Mouse (Mus musculus) lung, embryonic 15.5 days (tissue): ENCODE results near the gene Dcaf17. TPM values are rescaled to one million over a fixed set of nuclear protein-coding genes. Genes with fewer than 3 reads are reported as not detected.

Source experiments
- ATAC-seq: fragments of 200-750 bp; cut with Nextera tagmentation; 2 replicates; pipeline ENCODE4 v1.8.0; 2017; ENCODE audit warnings: moderate number of reproducible peaks, borderline replicate concordance; ENCODE audit not compliant: low FRiP score, low TSS enrichment; ENCODE audit errors: extremely low read depth
- H3K27ac ChIP-seq: fragments of 300-500 bp; sonication (generic); 2 replicates; pipeline ENCODE4 v1.5.1; 2015; ENCODE audit warnings: moderate library complexity, mild to moderate bottlenecking, inconsistent platforms
- H3K27me3 ChIP-seq: fragments of 300-500 bp; sonication (generic); 2 replicates; pipeline ENCODE4 v1.6.1; 2015; ENCODE audit warnings: inconsistent platforms
- H3K36me3 ChIP-seq: fragments of 300-500 bp; sonication (generic); 2 replicates; pipeline ENCODE4 v1.6.1; 2015; ENCODE audit warnings: inconsistent platforms
- H3K4me1 ChIP-seq: fragments of 300-500 bp; sonication (generic); 2 replicates; pipeline ENCODE4 v1.6.1; 2015; ENCODE audit warnings: inconsistent platforms
- H3K4me2 ChIP-seq: fragments of 300-500 bp; sonication (generic); 2 replicates; pipeline ENCODE4 v1.6.1; 2015; ENCODE audit warnings: inconsistent platforms, mild to moderate bottlenecking, moderate library complexity
- H3K4me3 ChIP-seq: fragments of 300-500 bp; sonication (generic); 2 replicates; pipeline ENCODE4 v1.5.1; 2015; ENCODE audit warnings: mild to moderate bottlenecking, inconsistent platforms
- H3K9ac ChIP-seq: fragments of 300-500 bp; sonication (generic); 2 replicates; pipeline ENCODE4 v1.6.1; 2015; ENCODE audit warnings: inconsistent platforms
- H3K9me3 ChIP-seq: fragments of 300-500 bp; sonication (generic); 2 replicates; pipeline ENCODE4 v1.6.1; 2016; ENCODE audit warnings: inconsistent platforms
- WGBS: fragments of 180-500 bp; shearing (Covaris S2); methylation state at CpG from one replicate; pipeline ENCODE4 v1.1.7; 2015; 5-methylcytosine and 5-hydroxymethylcytosine counted together
- polyA plus RNA-seq: library from polyadenylated mRNA; unstranded; fragments of >200 nt; fragmentation: Nextera tagmentation; extraction: Ambion mirVana; gene quantifications from 2 replicates; pipeline ENCODE4 v1.2.1, GENCODE M21; 2015

Gene Dcaf17
- polyA plus RNA-seq, 1 experiment from 2014 or later: 38.2 TPM

DNA sequence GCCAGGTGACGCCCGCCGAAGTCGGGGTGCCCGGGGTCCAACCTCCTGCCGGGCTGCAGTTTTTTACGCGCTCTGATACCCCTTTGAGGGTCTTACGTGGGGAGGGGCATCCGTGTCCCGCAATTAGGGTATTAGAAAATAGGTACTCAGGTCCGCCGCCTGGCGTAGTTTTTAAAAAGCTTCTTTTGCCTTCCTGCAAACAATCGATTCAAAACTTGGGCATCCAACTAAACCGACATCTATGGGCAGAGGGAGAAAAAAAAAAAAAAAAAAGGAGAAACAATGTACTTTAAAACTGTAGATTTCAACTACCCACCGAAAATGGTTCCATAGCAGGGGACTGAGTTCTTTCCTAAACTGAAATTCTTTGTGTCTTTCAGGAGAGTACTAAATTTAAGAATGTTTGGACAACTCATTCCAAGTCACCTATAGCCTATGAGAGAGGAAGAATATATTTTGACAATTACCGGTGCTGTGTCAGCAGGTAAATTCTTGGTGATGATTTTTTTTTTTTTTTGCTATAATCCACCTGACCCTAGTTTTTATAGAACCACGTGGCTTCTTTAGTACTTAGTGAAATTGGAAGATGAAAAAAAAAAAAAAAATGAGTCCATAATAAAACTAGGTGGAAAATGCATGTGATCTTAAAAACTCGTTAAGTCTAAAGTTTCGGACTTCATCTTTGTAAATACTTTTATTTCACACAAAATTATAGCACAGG, 1.1 kb downstream of the Dcaf17 start:
- Histone ChIP-seq H3K27me3 (no peaks in the 10 kb centered on the region), H3K4me1 (peaks cover 13% of the 10 kb centered on the region), H3K9me3 (no peaks in the 10 kb centered on the region), H3K36me3 (peaks cover 10% of the 10 kb centered on the region; the same call in 1 of the 2 replicates), H3K4me2 (peak overlapping the region; percentile 85), H3K27ac (peak overlapping the region; percentile 96), H3K9ac (peak overlapping the region; percentile 83), H3K4me3 (peak overlapping the region; percentile 82)
- ATAC-seq: no peak
- WGBS: 11% methylated on average over 21 of the region's 21 CpGs

DNA sequence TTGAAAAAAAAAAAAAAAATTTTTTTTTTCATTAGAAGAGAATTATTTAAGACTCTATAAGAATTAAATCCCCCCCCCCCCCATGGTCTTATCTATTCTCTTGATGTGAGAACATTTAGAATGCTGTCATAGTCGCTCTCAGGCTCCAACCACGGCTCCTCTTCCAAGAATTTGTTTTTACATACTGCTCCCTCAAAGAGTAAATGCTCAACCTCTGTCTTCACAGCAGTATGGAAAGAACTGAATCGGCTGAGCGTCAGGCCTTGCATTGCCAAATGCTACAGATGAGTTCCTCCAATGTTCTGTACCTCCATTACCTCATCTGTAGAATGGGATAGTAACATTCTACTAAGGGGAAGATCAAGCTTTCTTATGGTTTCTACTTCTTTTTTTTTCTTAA, 16.5 kb downstream of the Dcaf17 start:
- H3K4me3 ChIP-seq: no peak overlapping the region
- H3K27ac ChIP-seq: no peak overlapping the region
- H3K9me3 ChIP-seq: no peaks in the 10 kb centered on the region
- H3K27me3 ChIP-seq: no peaks in the 10 kb centered on the region
- no peak for ATAC-seq
- WGBS: 95% methylated on average over 4 of the region's 4 CpGs
- H3K4me2 ChIP-seq: no peak overlapping the region
- no peak overlapping the region for H3K9ac ChIP-seq
- H3K4me1 ChIP-seq: no peaks in the 10 kb centered on the region
- no peaks in the 10 kb centered on the region for H3K36me3 ChIP-seq

DNA sequence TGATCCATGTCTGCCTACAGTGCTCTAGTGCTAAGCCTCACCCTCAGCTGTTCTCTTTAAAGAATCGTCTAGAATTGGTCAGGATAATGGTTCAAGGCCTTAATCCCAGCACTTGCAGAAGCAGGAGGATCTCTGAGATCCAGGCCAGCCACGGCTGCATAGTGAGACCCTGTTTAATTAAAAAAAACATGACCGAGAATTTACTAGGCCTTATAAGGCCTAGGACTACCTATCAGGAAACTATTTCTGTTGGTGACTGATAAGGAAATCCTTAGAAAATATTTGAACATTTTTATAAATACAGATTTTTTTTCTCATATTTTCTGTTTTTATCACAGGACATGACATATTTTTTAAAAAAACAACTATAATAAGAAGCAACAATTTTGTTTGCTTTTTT, 18.2 kb downstream of the Dcaf17 start:
- no peak for ATAC-seq
- no peaks in the 10 kb centered on the region for H3K9me3 ChIP-seq
- H3K4me1 ChIP-seq: no peaks in the 10 kb centered on the region
- no peak overlapping the region for H3K27ac ChIP-seq
- H3K36me3 ChIP-seq: no peaks in the 10 kb centered on the region
- 89% methylated on average over 3 of the region's 3 CpGs for WGBS
- no peaks in the 10 kb centered on the region for H3K27me3 ChIP-seq
- H3K4me3 ChIP-seq: no peak overlapping the region
- H3K4me2 ChIP-seq: no peak overlapping the region
- no peak overlapping the region for H3K9ac ChIP-seq

DNA sequence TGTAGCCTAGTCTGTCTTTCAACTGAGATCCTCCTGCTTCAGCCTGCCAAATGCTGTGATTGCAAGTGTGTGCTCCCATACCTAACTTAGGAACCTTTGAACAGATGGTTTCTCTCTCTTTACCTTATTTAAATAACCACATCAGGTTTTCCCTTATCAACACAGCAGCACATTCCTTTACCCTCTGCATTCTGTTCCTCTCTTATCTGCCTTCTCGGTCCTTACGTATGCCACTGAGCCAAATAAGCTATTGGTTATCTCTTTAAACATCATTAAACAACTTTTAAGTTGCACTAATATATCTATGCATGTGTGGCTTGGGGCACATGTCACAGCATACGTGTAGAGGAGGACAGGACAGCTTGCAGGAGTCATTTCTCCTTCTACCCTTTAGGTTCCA, 18.7 kb downstream of the Dcaf17 start:
- ATAC-seq: no peak
- H3K27me3 ChIP-seq: no peaks in the 10 kb centered on the region
- H3K36me3 ChIP-seq: no peaks in the 10 kb centered on the region
- H3K4me2 ChIP-seq: no peak overlapping the region
- no peaks in the 10 kb centered on the region for H3K9me3 ChIP-seq
- H3K4me1 ChIP-seq: no peaks in the 10 kb centered on the region
- 62% methylated on average over 3 of the region's 3 CpGs for WGBS
- H3K27ac ChIP-seq: no peak overlapping the region
- H3K4me3 ChIP-seq: no peak overlapping the region
- H3K9ac ChIP-seq: no peak overlapping the region

DNA sequence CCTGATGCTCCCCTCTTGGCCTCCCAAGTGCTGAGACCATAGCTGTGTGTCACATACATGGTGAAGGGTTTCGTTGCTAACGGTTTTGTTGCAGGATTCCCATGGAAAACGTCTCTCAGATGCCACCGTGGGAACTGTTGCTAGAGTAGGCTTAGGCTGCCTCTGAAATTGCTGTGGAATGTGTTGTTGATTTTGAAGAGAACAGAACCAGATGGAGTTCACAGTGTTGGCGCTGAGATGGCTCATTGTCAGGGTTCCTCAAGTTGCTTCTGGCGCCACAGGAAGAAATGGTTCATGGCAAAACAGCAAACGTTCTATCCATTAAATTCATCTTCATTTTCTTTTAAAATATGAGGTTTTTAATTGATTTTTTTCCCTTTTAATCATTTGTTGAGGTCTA, 27.3 kb downstream of the Dcaf17 start:
- Histone ChIP-seq H3K27ac (no peak overlapping the region), H3K4me1 (no peaks in the 10 kb centered on the region), H3K36me3 (peaks cover 10% of the 10 kb centered on the region; the same call in 1 of the 2 replicates), H3K9ac (no peak overlapping the region), H3K4me3 (no peak overlapping the region), H3K9me3 (no peaks in the 10 kb centered on the region), H3K4me2 (no peak overlapping the region), H3K27me3 (no peaks in the 10 kb centered on the region)
- ATAC-seq: no peak
- WGBS: 87% methylated on average over 7 of the region's 7 CpGs

DNA sequence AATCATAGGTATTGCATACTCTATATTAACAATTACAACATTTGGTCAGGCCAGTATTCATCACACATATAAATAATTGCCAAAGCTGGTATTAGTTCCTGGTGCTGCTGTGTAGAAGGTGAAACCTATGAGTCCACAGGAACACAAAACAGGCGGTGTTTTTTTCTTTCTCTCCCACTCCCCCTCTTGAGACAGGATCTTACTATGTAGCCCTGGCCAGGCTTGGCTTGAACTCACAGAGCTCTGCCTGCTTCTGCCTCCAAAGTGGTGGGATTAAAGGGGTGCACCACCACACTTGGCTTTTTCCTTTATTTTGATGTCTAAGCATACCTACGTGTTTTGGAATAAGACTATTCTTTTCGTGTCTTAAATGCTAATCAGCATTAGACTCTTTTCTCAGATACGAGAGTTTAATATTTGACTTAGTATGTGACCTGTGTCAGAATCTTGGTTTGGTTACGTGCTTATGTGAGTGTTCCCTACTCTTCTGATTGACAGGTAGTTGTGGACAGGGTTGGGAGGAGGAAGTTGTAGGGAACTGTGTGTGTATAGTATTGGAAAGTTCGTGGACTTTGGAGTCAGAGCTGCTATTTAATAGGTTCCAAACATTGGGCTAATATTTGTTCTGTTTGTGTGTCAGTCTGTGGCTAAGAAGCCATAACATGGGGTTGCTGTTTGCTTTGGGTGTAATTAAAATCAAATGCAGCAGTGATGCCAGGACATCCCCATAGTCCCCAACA, 28.5 kb downstream of the Dcaf17 start:
- no peak overlapping the region for H3K27ac ChIP-seq
- peaks cover 15% of the 10 kb centered on the region; the same call in 1 of the 2 replicates for H3K36me3 ChIP-seq
- ATAC-seq: no peak
- H3K27me3 ChIP-seq: no peaks in the 10 kb centered on the region
- H3K9me3 ChIP-seq: no peaks in the 10 kb centered on the region
- no peaks in the 10 kb centered on the region for H3K4me1 ChIP-seq
- 85% methylated on average over 6 of the region's 6 CpGs for WGBS
- no peak overlapping the region for H3K4me3 ChIP-seq
- H3K9ac ChIP-seq: no peak overlapping the region
- H3K4me2 ChIP-seq: no peak overlapping the region

DNA sequence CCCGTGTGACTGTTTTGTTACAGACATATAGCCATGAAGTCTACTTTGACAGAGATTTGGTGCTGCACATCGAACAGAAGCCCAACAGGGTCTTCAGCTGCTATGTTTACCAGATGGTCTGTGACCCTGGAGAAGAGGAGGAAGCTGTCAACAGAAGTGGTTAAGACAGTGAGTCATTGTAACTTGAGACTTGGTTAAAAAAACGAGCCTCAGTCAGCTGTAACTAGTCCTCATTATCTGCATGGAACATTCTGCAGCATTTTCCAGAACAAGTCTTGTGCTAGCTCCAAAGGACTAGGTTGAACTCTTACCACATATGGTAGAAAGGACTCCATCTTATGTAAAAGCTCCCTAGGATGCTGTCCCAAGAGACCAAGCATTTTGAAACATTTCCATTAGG, 34.6 kb downstream of the Dcaf17 start:
- Histone ChIP-seq H3K27ac (no peak overlapping the region), H3K9ac (no peak overlapping the region), H3K9me3 (no peaks in the 10 kb centered on the region), H3K4me2 (no peak overlapping the region), H3K4me3 (no peak overlapping the region), H3K27me3 (no peaks in the 10 kb centered on the region), H3K4me1 (no peaks in the 10 kb centered on the region), H3K36me3 (peaks cover 23% of the 10 kb centered on the region)
- 58% methylated on average over 3 of the region's 3 CpGs for WGBS
- ATAC-seq: no peak

DNA sequence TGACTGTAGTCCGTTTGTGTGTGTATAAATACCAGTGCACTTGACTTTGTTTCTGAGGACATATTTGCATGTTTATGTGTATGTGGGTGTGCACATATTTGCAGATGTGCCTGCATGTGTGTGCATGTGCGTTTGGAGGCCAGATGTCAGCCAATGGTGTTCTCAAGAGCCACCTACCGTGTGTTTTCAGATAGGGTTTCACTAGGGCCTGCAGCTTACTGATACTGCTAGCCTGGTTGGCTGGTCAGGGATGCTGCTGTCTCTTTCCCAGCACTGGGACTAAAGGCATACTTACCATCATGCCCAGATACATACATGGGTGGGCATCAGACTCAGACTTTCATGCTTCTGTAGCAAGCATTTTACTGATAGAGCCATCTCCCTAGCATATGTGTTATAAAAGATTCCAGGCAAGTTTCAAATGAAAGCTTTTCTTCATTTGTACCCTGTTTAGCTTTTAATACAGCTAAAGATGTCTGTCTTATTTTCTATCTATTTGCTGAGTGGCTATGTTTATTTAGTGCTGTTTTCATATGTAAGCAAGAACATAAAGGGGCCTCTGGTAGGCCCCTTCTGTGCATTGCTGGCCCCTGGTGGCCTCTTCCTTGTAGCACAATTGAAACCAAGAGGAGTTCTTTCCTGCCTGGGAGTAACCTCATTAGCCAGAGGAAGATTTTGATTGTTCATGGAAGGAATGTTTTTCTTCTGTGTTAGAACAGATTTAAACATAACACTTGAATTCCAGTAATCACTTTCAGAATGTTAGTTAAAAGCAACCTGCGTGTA, 35.7 kb downstream of the Dcaf17 start:
- H3K27ac ChIP-seq: no peak overlapping the region
- H3K9ac ChIP-seq: no peak overlapping the region
- no peaks in the 10 kb centered on the region for H3K9me3 ChIP-seq
- H3K27me3 ChIP-seq: no peaks in the 10 kb centered on the region
- peaks cover 23% of the 10 kb centered on the region for H3K36me3 ChIP-seq
- H3K4me1 ChIP-seq: no peaks in the 10 kb centered on the region
- 80% methylated on average over 4 of the region's 4 CpGs for WGBS
- ATAC-seq: no peak
- no peak overlapping the region for H3K4me2 ChIP-seq
- no peak overlapping the region for H3K4me3 ChIP-seq

DNA sequence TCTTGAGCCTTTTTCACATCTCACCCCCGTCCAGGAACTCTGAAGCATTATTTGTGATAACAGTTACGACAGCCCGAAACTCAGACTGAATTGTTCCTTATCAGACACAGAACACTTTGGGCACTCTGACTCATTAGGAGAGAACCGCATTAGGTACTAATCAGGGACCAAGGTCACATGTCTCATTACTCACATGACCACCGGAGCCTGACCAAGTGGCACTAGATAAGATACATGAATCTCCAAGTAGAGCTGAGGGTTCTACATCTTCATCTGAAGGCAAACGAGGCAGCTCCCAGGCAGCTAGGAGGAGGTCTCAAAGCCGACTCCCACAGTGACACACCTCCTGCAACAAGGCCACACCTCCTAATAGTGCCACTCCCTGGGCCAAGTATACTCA, 41.0 kb downstream of the Dcaf17 start:
- Histone ChIP-seq H3K27me3 (no peaks in the 10 kb centered on the region), H3K9me3 (no peaks in the 10 kb centered on the region), H3K4me1 (no peaks in the 10 kb centered on the region), H3K4me3 (no peak overlapping the region), H3K27ac (no peak overlapping the region), H3K4me2 (no peak overlapping the region), H3K36me3 (peaks cover 8% of the 10 kb centered on the region; the same call in 1 of the 2 replicates), H3K9ac (no peak overlapping the region)
- WGBS: 43% methylated on average over 7 of the region's 7 CpGs
- ATAC-seq: no peak

DNA sequence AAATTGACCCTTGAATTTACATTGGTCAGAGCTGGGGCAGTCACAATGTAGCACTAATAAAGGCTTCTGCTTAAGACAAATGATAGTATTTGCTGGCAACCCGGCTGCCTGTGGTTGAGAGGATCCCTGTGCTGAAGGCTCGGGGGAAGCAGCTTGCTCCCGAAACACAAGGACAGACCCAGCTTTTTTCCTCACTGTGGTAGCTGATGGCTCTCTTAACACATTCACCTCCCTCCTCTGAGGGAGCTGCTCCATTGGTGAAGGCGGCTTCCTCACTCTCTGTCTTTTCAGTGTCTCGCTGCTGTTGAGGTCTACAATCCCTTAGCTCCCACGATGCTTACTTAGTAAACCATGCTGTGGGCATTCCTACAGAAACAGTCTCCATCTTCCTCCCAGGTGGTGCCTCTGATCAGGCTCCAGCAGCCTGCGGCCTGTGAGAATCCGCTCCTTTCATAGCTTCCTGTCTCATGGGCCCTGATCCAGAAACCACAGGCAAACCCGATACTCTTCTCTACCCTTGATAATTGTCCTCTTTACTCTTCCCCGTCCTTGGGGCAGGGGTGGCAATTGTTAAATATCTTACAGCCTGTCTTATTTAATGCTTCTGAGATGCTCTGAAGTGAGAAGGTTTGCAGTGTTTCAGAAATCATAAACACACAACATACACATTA, 47.6 kb downstream of the Dcaf17 start:
- Histone ChIP-seq H3K4me1 (no peaks in the 10 kb centered on the region), H3K4me2 (no peak overlapping the region), H3K27me3 (no peaks in the 10 kb centered on the region), H3K4me3 (no peak overlapping the region), H3K9me3 (no peaks in the 10 kb centered on the region), H3K36me3 (peaks cover 5% of the 10 kb centered on the region; the same call in 1 of the 2 replicates), H3K9ac (no peak overlapping the region), H3K27ac (no peak overlapping the region)
- WGBS: 71% methylated on average over 10 of the region's 10 CpGs
- no peak for ATAC-seq

DNA sequence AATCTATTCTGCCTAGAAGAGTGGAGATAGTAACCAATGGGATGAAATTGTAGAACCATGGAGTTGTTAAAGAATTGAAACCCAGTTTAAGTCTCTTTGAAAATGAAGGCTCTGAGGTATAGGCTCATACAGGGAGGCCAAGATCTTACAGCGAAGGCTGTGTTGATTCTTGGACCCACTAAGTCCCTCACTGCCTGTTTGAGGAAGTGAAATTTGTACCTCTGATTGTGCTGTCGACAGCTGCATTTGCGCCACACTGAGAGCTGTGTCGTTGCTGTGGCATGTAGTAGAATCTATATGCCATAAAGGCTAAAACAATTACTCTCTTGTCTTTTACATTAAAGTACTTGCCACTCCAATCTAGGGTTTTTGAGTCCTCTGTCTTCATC, 48.2 kb downstream of the Dcaf17 start:
- WGBS: 76% methylated on average over 4 of the region's 4 CpGs
- no peak overlapping the region for H3K4me3 ChIP-seq
- no peaks in the 10 kb centered on the region for H3K27me3 ChIP-seq
- H3K4me2 ChIP-seq: no peak overlapping the region
- no peaks in the 10 kb centered on the region for H3K9me3 ChIP-seq
- H3K4me1 ChIP-seq: no peaks in the 10 kb centered on the region
- ATAC-seq: no peak
- H3K27ac ChIP-seq: no peak overlapping the region
- peaks cover 5% of the 10 kb centered on the region; the same call in 1 of the 2 replicates for H3K36me3 ChIP-seq
- no peak overlapping the region for H3K9ac ChIP-seq
